ENCODE assay signal across 14 mouse cellular contexts in genomic region chr14:24615776-24616175, GRCm38 (mm10).
DNase-seq lines count a peak whose midpoint lies in the region; ATAC-seq lines count a peak whose summit lies in the region.
"Had no signal": no experiment of that assay in that cellular context is flagged by ENCODE, and none has a peak within 500 bp of the region (broad histone marks: within the 10 kb centered on the region; RNA-seq: fewer than 3 reads in every experiment).

No protein-coding gene starts in this region.

- H3K36me3 ChIP-seq in forebrain, embryonic 16.5 days (ENCODE audit: control insufficient read depth, insufficient read depth): no peaks in the 10 kb centered on the region
- H3K36me3 ChIP-seq in midbrain, embryonic 11.5 days (ENCODE audit: control insufficient read depth, insufficient read depth, low read length): no peaks in the 10 kb centered on the region
- H3K36me3 ChIP-seq: embryonic facial prominence, embryonic 12.5 days; liver, embryonic 15.5 days had no signal

- no peak overlapping the region for H3K4me2 ChIP-seq in forebrain, embryonic 16.5 days (ENCODE audit: low read length)
- no peak overlapping the region for H3K4me2 ChIP-seq in midbrain, embryonic 11.5 days
- H3K4me2 ChIP-seq: embryonic facial prominence, embryonic 12.5 days; liver, embryonic 15.5 days had no signal

- intact Hi-C loops in gastrocnemius, postnatal 14 days (cut with DNase I; ENCODE audit: low total_unique reads): no loop called here

- H3K9ac ChIP-seq in forebrain, embryonic 16.5 days (replicated peaks; ENCODE audit: low read depth, low read length): no peak overlapping the region
- no peak overlapping the region for H3K9ac ChIP-seq in midbrain, embryonic 11.5 days (ENCODE audit: low read length)
- H3K9ac ChIP-seq: embryonic facial prominence, embryonic 12.5 days; liver, embryonic 15.5 days had no signal

- no peaks in the 10 kb centered on the region for H3K9me3 ChIP-seq in forebrain, embryonic 16.5 days (ENCODE audit: control insufficient read depth, low read length)
- no peaks in the 10 kb centered on the region for H3K9me3 ChIP-seq in midbrain, embryonic 11.5 days (ENCODE audit: control insufficient read depth, low read length)
- H3K9me3 ChIP-seq: embryonic facial prominence, embryonic 12.5 days; liver, embryonic 15.5 days had no signal

- WGBS in forebrain, embryonic 16.5 days: 61% methylated on average over 3 of the region's 3 CpGs
- WGBS in midbrain, embryonic 11.5 days: 72% methylated on average over 3 of the region's 3 CpGs

- H3K27me3 ChIP-seq in forebrain, embryonic 16.5 days (replicated peaks; ENCODE audit: control insufficient read depth, insufficient read depth, low read length): no peaks in the 10 kb centered on the region
- no peaks in the 10 kb centered on the region for H3K27me3 ChIP-seq in midbrain, embryonic 11.5 days (ENCODE audit: control insufficient read depth, insufficient read depth, low read length)
- H3K27me3 ChIP-seq: embryonic facial prominence, embryonic 12.5 days; liver, embryonic 15.5 days had no signal

- no peak overlapping the region for H3K4me3 ChIP-seq in forebrain, embryonic 16.5 days (replicated peaks; ENCODE audit: low read length)
- H3K4me3 ChIP-seq in midbrain, embryonic 11.5 days (ENCODE audit: low read depth, low read length): no peak overlapping the region
- H3K4me3 ChIP-seq: embryonic facial prominence, embryonic 12.5 days; liver, embryonic 15.5 days had no signal

- no peak for ATAC-seq in forebrain, embryonic 16.5 days
- ATAC-seq in midbrain, embryonic 11.5 days (ENCODE audit: low FRiP score): no peak
- ATAC-seq: CD4-positive, CD25-positive, alpha-beta regulatory T cell, adult 4 months had no signal

- H3K27ac ChIP-seq in forebrain, embryonic 16.5 days (ENCODE audit: low read length): peak overlapping the region; percentile 96
- peak overlapping the region; percentile 99 for H3K27ac ChIP-seq in midbrain, embryonic 11.5 days (ENCODE audit: low read depth, low read length)
- H3K27ac ChIP-seq: embryonic facial prominence, embryonic 12.5 days; liver, embryonic 15.5 days had no signal

- H3K4me1 ChIP-seq in forebrain, embryonic 16.5 days (replicated peaks; ENCODE audit: control insufficient read depth, insufficient read depth, low read length): peaks cover 53% of the 10 kb centered on the region
- H3K4me1 ChIP-seq in midbrain, embryonic 11.5 days (ENCODE audit: control insufficient read depth, insufficient read depth, low read length): peaks cover 44% of the 10 kb centered on the region
- H3K4me1 ChIP-seq: liver, embryonic 15.5 days had no signal

- DNase-seq in right cerebral cortex, adult 2 months (ENCODE audit: low spot score in 2 of 2): peak; percentile 25 to 34
- DNase-seq in right cerebral cortex, postnatal 4 days: no peak
- no peak for DNase-seq in midbrain, embryonic 11.5 days (ENCODE audit: low spot score, missing footprints)
- peak; percentile 45 for DNase-seq in telencephalon, adult 2 months (ENCODE audit: low read depth, low spot score)
- DNase-seq in adrenal gland, postnatal 4 days (ENCODE audit: low spot score in 2 of 2): no peak
- no peak for DNase-seq in gastrocnemius, postnatal 14 days
- DNase-seq: heart, adult 18-20 months; heart, postnatal 10 days; kidney, adult 11 months; lung, postnatal 4 days had no signal

Comparison
In these comparisons a context has a peak if more than half of its experiments do, and no peak if none do; other contexts are left out.
1. DNase-seq: peak in right cerebral cortex, adult 2 months (2 of 2) and telencephalon, adult 2 months (single experiment); none in right cerebral cortex, postnatal 4 days (single experiment), midbrain, embryonic 11.5 days (single experiment), adrenal gland, postnatal 4 days (0 of 2) and gastrocnemius, postnatal 14 days (single experiment).